Mouse (Mus musculus) intestine, embryonic 16.5 days (tissue): ENCODE data around the gene C2cd2. TPM values are rescaled to one million over a fixed set of nuclear protein-coding genes. Genes with fewer than 3 reads are reported as not detected.

Experiments used
- ATAC-seq: fragments of 200-750 bp; cut with Nextera tagmentation; 2 replicates; pipeline ENCODE4 v1.8.0; 2017; ENCODE audit warnings: moderate TSS enrichment, moderate library complexity
- H3K27ac ChIP-seq: fragments of 300-500 bp; sonication (generic); 2 replicates; pipeline ENCODE4 v1.5.1; 2014; ENCODE audit warnings: mild to moderate bottlenecking, low read length
- H3K27me3 ChIP-seq: fragments of 300-500 bp; sonication (generic); replicated peaks from 2 replicates; pipeline ENCODE4 v1.6.1; 2014; ENCODE audit warnings: low read length, control low read depth, mixed read lengths; ENCODE audit not compliant: control insufficient read depth, insufficient read depth
- H3K36me3 ChIP-seq: fragments of 300-500 bp; sonication (generic); 2 replicates; pipeline ENCODE4 v1.6.1; 2014; ENCODE audit warnings: low read length, control low read depth; ENCODE audit not compliant: control insufficient read depth, insufficient read depth
- H3K4me1 ChIP-seq: fragments of 300-500 bp; sonication (generic); 2 replicates; pipeline ENCODE4 v1.6.1; 2014; ENCODE audit warnings: low read length, control low read depth, mixed read lengths; ENCODE audit not compliant: control insufficient read depth, insufficient read depth
- H3K4me2 ChIP-seq: fragments of 300-500 bp; sonication (generic); 2 replicates; pipeline ENCODE4 v1.6.1; 2014; ENCODE audit warnings: low read depth, low read length, control low read depth
- H3K4me3 ChIP-seq: fragments of 300-500 bp; sonication (generic); 2 replicates; pipeline ENCODE4 v1.5.1; 2014; ENCODE audit warnings: mild to moderate bottlenecking, low read length
- H3K9ac ChIP-seq: fragments of 300-500 bp; sonication (generic); 2 replicates; pipeline ENCODE4 v1.6.1; 2014; ENCODE audit warnings: low read depth, low read length
- H3K9me3 ChIP-seq: fragments of 300-500 bp; sonication (generic); 2 replicates; pipeline ENCODE4 v1.6.1; 2016; ENCODE audit warnings: low read length, control low read depth; ENCODE audit not compliant: control insufficient read depth
- WGBS: fragments of 180-500 bp; shearing (Covaris S2); extraction: QIAGEN DNeasy Blood & Tissue Kit; methylation state at CpG from one replicate; pipeline ENCODE4 v1.1.7; 2014; 5-methylcytosine and 5-hydroxymethylcytosine counted together
- polyA plus RNA-seq: library from polyadenylated mRNA; unstranded; fragments of >200 nt; fragmentation: Nextera tagmentation; extraction: Ambion mirVana; gene quantifications from 2 replicates; pipeline ENCODE4 v1.2.1, GENCODE M21; 2015

C2cd2 gene
- polyA plus RNA-seq, 1 experiment from 2014 or later: 10.2 TPM

DNA sequence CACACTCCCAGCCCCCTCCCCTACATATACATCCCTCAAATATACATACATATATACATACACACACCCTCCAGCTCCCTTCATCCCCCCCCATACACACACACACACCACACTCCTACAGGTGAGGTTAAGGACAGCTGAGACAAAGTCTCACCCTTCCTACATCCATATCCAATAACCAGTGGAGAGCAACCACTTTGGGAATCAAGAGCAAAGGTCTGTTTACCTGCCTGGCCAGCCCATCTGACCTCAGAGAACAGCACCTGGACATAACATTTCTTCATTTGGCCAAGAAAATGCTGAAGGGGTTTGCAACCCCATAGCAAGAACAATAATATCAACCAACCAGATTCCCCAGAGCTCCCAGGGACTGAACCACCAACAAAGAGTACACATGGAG, 56.1 kb downstream of the C2cd2 start:
- H3K9me3 ChIP-seq: no peaks in the 10 kb centered on the region
- no peaks in the 10 kb centered on the region for H3K4me1 ChIP-seq
- no peaks in the 10 kb centered on the region for H3K27me3 ChIP-seq
- no peak overlapping the region for H3K4me2 ChIP-seq
- no peak for ATAC-seq
- no peak overlapping the region for H3K9ac ChIP-seq
- no peak overlapping the region for H3K4me3 ChIP-seq
- H3K27ac ChIP-seq: no peak overlapping the region
- no peaks in the 10 kb centered on the region for H3K36me3 ChIP-seq

DNA sequence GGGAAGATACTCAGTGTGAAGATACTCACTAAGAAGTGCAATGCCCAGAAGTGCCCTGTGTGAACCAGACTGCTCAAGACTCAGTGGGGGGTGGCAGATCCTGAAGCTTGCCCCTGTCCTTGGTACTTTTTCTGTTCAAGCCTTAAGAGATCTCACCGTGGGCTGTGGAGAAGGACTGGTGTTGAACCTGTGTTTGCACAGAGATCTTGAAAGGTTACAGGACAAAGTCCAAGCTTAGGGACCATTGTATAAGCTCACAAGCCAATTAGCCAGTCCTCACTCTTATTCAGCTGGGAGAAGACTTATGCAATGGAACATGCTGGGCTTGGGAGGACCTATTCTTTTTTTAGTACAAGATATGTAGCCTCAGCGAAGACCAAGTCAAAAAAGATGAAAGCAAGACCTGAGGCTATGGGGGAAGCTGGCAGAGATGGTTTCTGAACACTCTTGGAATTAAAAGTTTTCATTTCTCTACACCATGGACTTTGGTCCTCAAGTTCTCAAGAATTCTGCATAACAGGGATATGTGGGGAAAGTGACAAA, 56.9 kb downstream of the C2cd2 start:
- Histone ChIP-seq H3K9ac (no peak overlapping the region), H3K4me3 (no peak overlapping the region), H3K27me3 (no peaks in the 10 kb centered on the region), H3K9me3 (no peaks in the 10 kb centered on the region), H3K4me2 (no peak overlapping the region), H3K4me1 (no peaks in the 10 kb centered on the region), H3K36me3 (no peaks in the 10 kb centered on the region), H3K27ac (no peak overlapping the region)
- WGBS: 75% methylated on average over 2 of the region's 2 CpGs
- no peak for ATAC-seq

DNA sequence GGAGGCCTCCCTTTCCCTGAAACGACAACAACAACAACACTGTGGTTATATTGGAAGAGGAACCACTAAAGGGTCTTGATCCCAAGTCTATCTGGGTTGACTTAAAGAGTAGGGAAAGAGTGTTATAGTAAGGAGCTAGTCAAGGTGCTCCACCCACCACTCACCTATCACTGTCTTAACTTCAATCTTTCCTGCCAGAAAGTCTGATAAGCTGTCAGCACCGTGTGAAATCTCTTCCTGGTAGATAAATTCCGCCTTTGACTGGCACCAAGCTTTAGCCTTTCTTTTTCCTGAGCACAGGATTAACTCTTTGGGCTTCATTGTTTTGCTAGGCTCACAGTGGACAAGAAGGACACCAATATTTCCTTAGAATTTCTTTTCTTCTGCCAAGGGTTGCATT, 58.4 kb downstream of the C2cd2 start:
- Histone ChIP-seq H3K4me1 (no peaks in the 10 kb centered on the region), H3K9me3 (no peaks in the 10 kb centered on the region), H3K4me3 (no peak overlapping the region), H3K27me3 (no peaks in the 10 kb centered on the region), H3K9ac (no peak overlapping the region), H3K4me2 (no peak overlapping the region), H3K36me3 (no peaks in the 10 kb centered on the region), H3K27ac (no peak overlapping the region)
- ATAC-seq: no peak
- 74% methylated on average over 3 of the region's 3 CpGs for WGBS

DNA sequence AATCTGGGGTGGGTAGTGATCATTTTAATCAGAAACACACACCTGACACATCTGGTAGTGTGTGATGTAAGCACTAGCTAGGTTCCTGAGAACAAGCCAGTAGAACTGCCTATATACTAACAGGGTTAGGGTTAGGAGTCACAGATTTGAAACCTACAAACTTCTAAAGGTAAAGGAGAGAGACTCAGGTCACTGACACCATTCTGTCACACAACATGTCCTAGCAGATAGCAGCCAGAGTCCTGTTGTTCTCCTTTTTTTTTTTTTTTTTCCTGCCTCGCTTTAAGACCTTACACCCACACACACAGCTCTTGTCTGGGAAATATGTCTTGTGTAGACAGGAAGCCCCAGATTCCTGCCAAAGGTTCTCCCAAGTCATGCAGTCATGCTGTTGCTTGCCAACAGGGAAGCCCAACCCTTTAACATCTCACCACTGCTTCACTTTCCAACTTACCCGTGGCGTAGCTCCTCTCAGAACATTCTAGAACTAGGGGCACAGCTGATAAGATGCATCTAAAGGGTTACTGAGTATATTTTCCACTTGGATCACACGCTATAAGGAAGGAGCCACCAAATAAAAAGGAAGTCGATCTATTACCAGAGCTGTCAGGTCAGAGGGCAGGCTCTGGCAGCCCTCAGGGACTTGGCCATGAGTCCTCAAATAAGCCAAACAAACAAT, 64.9 kb downstream of the C2cd2 start:
- WGBS: 58% methylated on average over 5 of the region's 5 CpGs
- ATAC-seq: 0 out of 2 replicates have a peak, but pooled peaks have one; percentile 56
- no peak overlapping the region for H3K27ac ChIP-seq

DNA sequence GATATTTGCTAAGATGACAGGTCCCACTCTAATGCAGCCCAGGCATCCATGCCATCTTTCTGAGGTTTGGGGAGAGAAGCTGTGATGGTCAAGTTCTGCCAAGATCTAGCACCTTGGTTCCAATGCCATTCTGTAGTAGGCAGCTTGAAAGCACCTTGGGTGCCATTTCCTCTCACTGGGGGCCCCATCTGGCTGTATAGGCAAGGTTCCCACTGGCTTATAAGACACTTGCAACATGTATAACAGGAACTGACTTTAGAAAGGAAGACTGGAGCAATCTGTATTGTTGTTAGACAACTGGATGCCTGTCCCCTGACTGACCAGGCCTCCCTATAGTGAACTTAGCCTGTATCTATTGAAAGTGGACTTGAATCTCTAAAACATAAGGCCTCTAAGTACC, 74.6 kb downstream of the C2cd2 start:
- Histone ChIP-seq H3K9ac (no peak overlapping the region), H3K4me3 (no peak overlapping the region), H3K4me2 (no peak overlapping the region), H3K27ac (no peak overlapping the region), H3K36me3 (no peaks in the 10 kb centered on the region), H3K9me3 (no peaks in the 10 kb centered on the region), H3K4me1 (no peaks in the 10 kb centered on the region), H3K27me3 (no peaks in the 10 kb centered on the region)
- ATAC-seq: no peak

More for the DNA sequence above, 64.9 kb downstream of the C2cd2 start:
- no peak overlapping the region for H3K4me3 ChIP-seq
- no peaks in the 10 kb centered on the region for H3K4me1 ChIP-seq
- no peak overlapping the region for H3K4me2 ChIP-seq
- H3K27me3 ChIP-seq: no peaks in the 10 kb centered on the region
- H3K36me3 ChIP-seq: no peaks in the 10 kb centered on the region
- no peaks in the 10 kb centered on the region for H3K9me3 ChIP-seq
- H3K9ac ChIP-seq: no peak overlapping the region

DNA sequence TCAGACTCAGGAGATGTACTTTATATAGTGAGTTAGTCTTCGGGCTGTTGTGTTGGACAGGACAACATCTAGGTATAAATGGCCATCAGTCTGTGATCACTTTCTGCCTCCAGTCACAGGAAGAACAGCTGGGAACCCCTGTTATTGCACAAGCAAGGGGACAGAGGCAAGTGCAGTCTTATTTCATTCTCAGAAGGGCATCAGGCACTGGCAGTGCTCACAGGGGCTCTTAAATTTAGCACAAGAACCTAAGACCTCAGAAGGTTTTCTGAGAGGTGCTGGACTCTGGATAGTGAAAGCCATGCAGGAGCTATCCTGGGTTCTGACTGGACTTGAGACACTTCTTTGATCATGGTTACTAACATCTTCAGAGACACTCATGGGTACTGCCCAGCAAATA, 78.7 kb downstream of the C2cd2 start:
- WGBS: 89% methylated on average over 1 of the region's 1 CpGs
- Histone ChIP-seq H3K4me2 (no peak overlapping the region), H3K9ac (no peak overlapping the region), H3K9me3 (no peaks in the 10 kb centered on the region), H3K27me3 (no peaks in the 10 kb centered on the region), H3K4me1 (no peaks in the 10 kb centered on the region), H3K27ac (no peak overlapping the region), H3K4me3 (no peak overlapping the region), H3K36me3 (no peaks in the 10 kb centered on the region)
- ATAC-seq: no peak

DNA sequence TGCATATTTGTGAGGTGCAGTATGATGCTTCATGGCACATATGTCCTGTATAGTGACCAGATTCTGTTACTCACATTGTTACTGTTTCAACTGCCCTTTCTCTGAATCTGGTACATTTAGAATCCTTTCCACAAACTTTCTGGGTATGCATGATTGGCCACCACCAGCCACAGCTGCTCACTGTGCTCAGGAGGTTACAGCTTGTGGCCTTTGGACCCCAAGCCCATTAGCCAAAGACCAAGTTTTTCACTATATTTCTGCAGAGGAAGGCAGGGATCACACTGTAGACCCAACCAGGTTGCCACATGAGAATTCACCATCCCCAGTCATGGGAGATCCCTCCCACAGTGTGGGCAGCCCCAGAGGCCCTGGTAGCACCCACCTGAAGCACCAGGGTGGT, 79.5 kb downstream of the C2cd2 start:
- ATAC-seq: no peak
- Histone ChIP-seq H3K27ac (no peak overlapping the region), H3K4me3 (no peak overlapping the region)

DNA sequence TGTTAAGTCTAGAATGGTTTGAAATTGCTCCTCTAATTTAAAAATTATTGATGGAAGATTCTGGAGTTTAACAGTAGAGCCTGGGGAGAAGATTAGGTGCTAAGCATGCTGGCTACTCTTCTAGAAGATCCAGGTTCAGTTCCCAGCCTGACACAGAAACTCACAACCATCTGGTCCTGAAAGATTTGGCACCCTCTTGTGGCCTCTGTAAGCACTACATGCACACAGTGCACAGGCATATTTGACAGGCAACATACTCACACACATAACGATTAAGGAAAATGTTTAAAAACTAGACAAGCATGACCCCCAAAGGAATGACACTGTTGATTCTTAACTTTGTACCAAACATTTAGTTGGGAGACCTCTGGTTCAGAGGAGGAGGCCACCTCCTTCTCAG, 83.3 kb downstream of the C2cd2 start:
- 0 out of 2 replicates have a peak, but pooled peaks cover 3% of the 10 kb centered on the region for H3K36me3 ChIP-seq
- ATAC-seq: no peak

More for the DNA sequence above, 79.5 kb downstream of the C2cd2 start:
- H3K27me3 ChIP-seq: no peaks in the 10 kb centered on the region
- no peaks in the 10 kb centered on the region for H3K4me1 ChIP-seq
- H3K9ac ChIP-seq: no peak overlapping the region
- H3K36me3 ChIP-seq: no peaks in the 10 kb centered on the region
- H3K9me3 ChIP-seq: no peaks in the 10 kb centered on the region
- no peak overlapping the region for H3K4me2 ChIP-seq

DNA sequence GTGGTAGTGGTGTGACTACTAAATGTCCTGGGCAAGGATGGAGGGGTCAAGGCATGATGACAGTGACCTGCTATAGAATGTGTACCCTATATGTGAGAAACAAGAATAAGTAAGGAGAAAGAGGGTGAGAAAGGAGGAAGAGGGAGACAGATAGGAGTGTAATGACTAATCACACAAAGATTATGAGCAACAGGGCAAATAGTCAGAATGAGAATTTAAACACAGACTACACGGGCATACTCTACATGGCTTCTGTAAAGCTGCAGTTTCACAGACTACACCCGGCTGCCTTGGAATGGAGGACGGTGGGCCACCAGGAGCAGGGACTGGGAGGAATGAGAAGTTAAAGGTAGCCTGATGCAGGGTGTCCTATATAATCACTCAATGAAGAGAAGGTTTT, 84.9 kb downstream of the C2cd2 start:
- Histone ChIP-seq H3K36me3 (0 out of 2 replicates have a peak, but pooled peaks cover 3% of the 10 kb centered on the region), H3K27ac (no peak overlapping the region), H3K4me2 (no peak overlapping the region), H3K4me1 (no peaks in the 10 kb centered on the region), H3K27me3 (no peaks in the 10 kb centered on the region), H3K9ac (no peak overlapping the region), H3K9me3 (no peaks in the 10 kb centered on the region), H3K4me3 (no peak overlapping the region)
- 88% methylated on average over 3 of the region's 3 CpGs for WGBS
- no peak for ATAC-seq

More for the DNA sequence above, 83.3 kb downstream of the C2cd2 start:
- Histone ChIP-seq H3K4me2 (no peak overlapping the region), H3K4me3 (no peak overlapping the region), H3K27ac (no peak overlapping the region), H3K9ac (no peak overlapping the region), H3K4me1 (no peaks in the 10 kb centered on the region), H3K27me3 (no peaks in the 10 kb centered on the region), H3K9me3 (no peaks in the 10 kb centered on the region)
- WGBS: 79% methylated on average over 1 of the region's 1 CpGs

DNA sequence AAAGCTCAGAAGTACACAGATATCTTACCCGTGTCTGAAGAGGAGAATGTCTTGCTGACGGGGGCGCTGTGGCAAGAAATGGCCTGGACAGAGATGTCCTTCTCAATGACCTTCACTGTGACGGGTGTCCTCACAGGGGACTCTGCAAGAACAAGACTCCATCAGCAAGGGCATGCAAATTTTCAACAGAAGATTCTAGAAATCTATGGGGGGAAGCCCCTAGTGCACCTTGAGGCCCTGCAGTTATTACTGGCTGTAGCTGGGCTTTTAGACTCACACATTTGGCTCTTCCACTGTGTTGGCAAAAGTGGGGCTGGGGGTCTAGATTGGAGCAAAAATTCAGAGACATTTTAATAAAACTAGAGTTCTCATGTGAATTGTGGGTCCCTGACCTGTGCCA, 87.3 kb downstream of the C2cd2 start:
- no peak overlapping the region for H3K9ac ChIP-seq
- H3K9me3 ChIP-seq: no peaks in the 10 kb centered on the region
- 90% methylated on average over 4 of the region's 4 CpGs for WGBS
- no peaks in the 10 kb centered on the region for H3K27me3 ChIP-seq
- H3K4me1 ChIP-seq: no peaks in the 10 kb centered on the region
- no peak overlapping the region for H3K27ac ChIP-seq
- ATAC-seq: no peak
- no peak overlapping the region for H3K4me2 ChIP-seq
- 0 out of 2 replicates have a peak, but pooled peaks cover 3% of the 10 kb centered on the region for H3K36me3 ChIP-seq
- no peak overlapping the region for H3K4me3 ChIP-seq
